Mouse (Mus musculus): Measurements from ENCODE around the gene Scel.
"Not testable (repeated sequence)": the region's sequence is repeated elsewhere in the genome, so short reads cannot be mapped to it uniquely, and the experiment has no call there.

Scel gene

GRCm38 (mm10) chr14:103512802-103513472 lies at the start of gene Scel:
Scel (plus strand) TSS chr14:103513342.
- CTCF ChIA-PET, result no interaction called here

GRCm38 (mm10) chr14:103468691-103469463 lies 44.3 kb upstream of the Scel start:
- CTCF ChIA-PET, result interaction anchor here (0.7 to 0.9 kb wide), 4 partner anchors 148 to 220 kb away, joined by 4 to 7 read pairs (median 4); no protein-coding TSS in a partner anchor

GRCm38 (mm10) chr14:103469464-103470015 lies 43.6 kb upstream of the Scel start:
- CTCF ChIA-PET, result interaction anchor here (0.7 to 0.9 kb wide), 4 partner anchors 149 to 221 kb away, joined by 4 to 7 read pairs (median 4); no protein-coding TSS in a partner anchor

GRCm38 (mm10) chr14:103471074-103471778 lies 41.9 kb upstream of the Scel start:
- CTCF ChIA-PET, result interaction anchor here (0.6 kb wide), 1 partner anchor 394 kb away, joined by 4 read pairs; no protein-coding TSS in a partner anchor

GRCm38 (mm10) chr14:103471806-103472553 lies 41.2 kb upstream of the Scel start:
- CTCF ChIA-PET, result no interaction called here

GRCm38 (mm10) chr14:103472554-103472905 lies 40.6 kb upstream of the Scel start:
- CTCF ChIA-PET, result no interaction called here

- CTCF ChIA-PET, result interaction anchor here (0.6 kb wide), 2 partner anchors 26 to 240 kb away, joined by 3 read pairs; no protein-coding TSS in a partner anchor
Observed at GRCm38 (mm10) chr14:103475312-103475711, 37.8 kb upstream of the Scel start.

GRCm38 (mm10) chr14:103476232-103476631 lies 36.9 kb upstream of the Scel start:
- CTCF ChIA-PET, result not testable (repeated sequence)

GRCm38 (mm10) chr14:103477281-103477680 lies 35.9 kb upstream of the Scel start:
- CTCF ChIA-PET, result interaction anchor here (0.6 to 1.2 kb wide), 3 partner anchors 9 to 996 kb away, joined by 3 to 7 read pairs (median 3); no protein-coding TSS in a partner anchor

GRCm38 (mm10) chr14:103477959-103478358 lies 35.2 kb upstream of the Scel start:
- CTCF ChIA-PET, result interaction anchor here (1.2 kb wide), 1 partner anchor 8 kb away, joined by 3 read pairs; no protein-coding TSS in a partner anchor

- CTCF ChIA-PET, result interaction anchor here (0.6 kb wide), 1 partner anchor 9 kb away, joined by 3 read pairs; no protein-coding TSS in a partner anchor
Observed at GRCm38 (mm10) chr14:103479446-103479845, 33.7 kb upstream of the Scel start.

GRCm38 (mm10) chr14:103481514-103481913 lies 31.6 kb upstream of the Scel start:
- CTCF ChIA-PET, result interaction anchor here (0.9 kb wide), 1 partner anchor 70 kb away, joined by 3 read pairs; no protein-coding TSS in a partner anchor

- CTCF ChIA-PET, result interaction anchor here (0.8 kb wide), 1 partner anchor 8 kb away, joined by 3 read pairs; no protein-coding TSS in a partner anchor
Observed at GRCm38 (mm10) chr14:103485671-103486070, 27.5 kb upstream of the Scel start.

- CTCF ChIA-PET, result interaction anchor here (0.5 to 0.6 kb wide), 2 partner anchors 140 to 145 kb away, joined by 3 to 4 read pairs; partner anchors contain the start of gene Mycbp2
Observed at GRCm38 (mm10) chr14:103486974-103487373, 26.2 kb upstream of the Scel start.

- CTCF ChIA-PET, result interaction anchor here (0.5 to 1.1 kb wide), 4 partner anchors 9 to 405 kb away, joined by 3 to 9 read pairs (median 6); no protein-coding TSS in a partner anchor
Observed at GRCm38 (mm10) chr14:103488659-103489058, 24.5 kb upstream of the Scel start.

- CTCF ChIA-PET, result no interaction called here
Observed at GRCm38 (mm10) chr14:103498199-103498598, 14.9 kb upstream of the Scel start.

GRCm38 (mm10) chr14:103498613-103499012 lies 14.5 kb upstream of the Scel start:
- CTCF ChIA-PET, result no interaction called here

- CTCF ChIA-PET, result no interaction called here
Observed at GRCm38 (mm10) chr14:103499060-103499459, 14.1 kb upstream of the Scel start.

- CTCF ChIA-PET, result no interaction called here
Observed at GRCm38 (mm10) chr14:103500309-103500708, 12.8 kb upstream of the Scel start.

- CTCF ChIA-PET, result interaction anchor here (0.5 kb wide), 1 partner anchor 26 kb away, joined by 3 read pairs; no protein-coding TSS in a partner anchor
Observed at GRCm38 (mm10) chr14:103500941-103501340, 12.2 kb upstream of the Scel start.

Measured in spleen, embryonic (tissue).